Mouse (Mus musculus) common myeloid progenitor, adult 5-6 weeks (primary cell): ENCODE data around the gene Klrb1b. TPM values are rescaled to one million over a fixed set of nuclear protein-coding genes. Genes with fewer than 3 reads are reported as not detected.

Experiments
- ATAC-seq: replicated peaks from 2 replicates; pipeline ENCODE4 v1.8.0; 2016; ENCODE audit warnings: low read depth, mild to moderate bottlenecking, moderate TSS enrichment, inconsistent platforms; ENCODE audit not compliant: poor library complexity, severe bottlenecking
- total RNA-seq: library from RNA; stranded (forward); fragments of 200-1000, 187-1606 nt; gene quantifications from 2 replicates; pipeline ENCODE4 v1.2.3, GENCODE M21; 2017

Gene Klrb1b
- total RNA-seq: not detected in 2 replicates

- 0 out of 2 replicates have a peak, but pooled peaks have one; percentile 26 for ATAC-seq
Measured at GRCm38 (mm10) chr6:128826132-128826531, at the start of gene Klrb1b, which contains the start of gene Gm44511. Gene Klrb1b (minus strand): TSS chr6:128826331. Gene Gm44511 (minus strand): TSS chr6:128826315.

GRCm38 (mm10) chr6:128871910-128872610 is 45.9 kb upstream of the Klrb1b start:
- no peak for ATAC-seq

GRCm38 (mm10) chr6:128868861-128869260 is 42.7 kb upstream of the Klrb1b start:
- no peak for ATAC-seq

- ATAC-seq: no peak
Measured at GRCm38 (mm10) chr6:128857976-128858375, 31.8 kb upstream of the Klrb1b start.

- ATAC-seq: peak; percentile 86
Measured at GRCm38 (mm10) chr6:128856250-128856649, 30.1 kb upstream of the Klrb1b start.

GRCm38 (mm10) chr6:128855477-128855876 is 29.3 kb upstream of the Klrb1b start:
- no peak for ATAC-seq

GRCm38 (mm10) chr6:128854895-128855294 is 28.8 kb upstream of the Klrb1b start:
- no peak for ATAC-seq

GRCm38 (mm10) chr6:128854024-128854820 is 28.1 kb upstream of the Klrb1b start:
- peak; percentile 52 for ATAC-seq

- no peak for ATAC-seq
Measured at GRCm38 (mm10) chr6:128852766-128853165, 26.6 kb upstream of the Klrb1b start.

- no peak for ATAC-seq
Measured at GRCm38 (mm10) chr6:128851151-128851550, 25.0 kb upstream of the Klrb1b start.

- no peak for ATAC-seq
Measured at GRCm38 (mm10) chr6:128850671-128851070, 24.5 kb upstream of the Klrb1b start.

GRCm38 (mm10) chr6:128849902-128850301 is 23.8 kb upstream of the Klrb1b start:
- peak; percentile 30 for ATAC-seq

GRCm38 (mm10) chr6:128847401-128847800 is 21.3 kb upstream of the Klrb1b start:
- ATAC-seq: no peak

- ATAC-seq: no peak
Measured at GRCm38 (mm10) chr6:128845998-128846542, 19.9 kb upstream of the Klrb1b start.

- peak; percentile 58 for ATAC-seq
Measured at GRCm38 (mm10) chr6:128845319-128845979, 19.3 kb upstream of the Klrb1b start.

- no peak for ATAC-seq
Measured at GRCm38 (mm10) chr6:128844586-128845080, 18.5 kb upstream of the Klrb1b start.

GRCm38 (mm10) chr6:128844131-128844530 is 18.0 kb upstream of the Klrb1b start:
- ATAC-seq: no peak

GRCm38 (mm10) chr6:128843479-128843992 is 17.4 kb upstream of the Klrb1b start:
- peak; percentile 19 for ATAC-seq

GRCm38 (mm10) chr6:128842945-128843478 is 16.9 kb upstream of the Klrb1b start:
- peak; percentile 48 for ATAC-seq
